Mouse (Mus musculus): Measurements from ENCODE around the gene Cd19.
A peak's percentile ranks its signal among the peaks of the same experiment; 100 is the strongest.
"Not testable (repeated sequence)": the region's sequence is repeated elsewhere in the genome, so short reads cannot be mapped to it uniquely, and the experiment has no call there.

The Cd19 gene

DNA sequence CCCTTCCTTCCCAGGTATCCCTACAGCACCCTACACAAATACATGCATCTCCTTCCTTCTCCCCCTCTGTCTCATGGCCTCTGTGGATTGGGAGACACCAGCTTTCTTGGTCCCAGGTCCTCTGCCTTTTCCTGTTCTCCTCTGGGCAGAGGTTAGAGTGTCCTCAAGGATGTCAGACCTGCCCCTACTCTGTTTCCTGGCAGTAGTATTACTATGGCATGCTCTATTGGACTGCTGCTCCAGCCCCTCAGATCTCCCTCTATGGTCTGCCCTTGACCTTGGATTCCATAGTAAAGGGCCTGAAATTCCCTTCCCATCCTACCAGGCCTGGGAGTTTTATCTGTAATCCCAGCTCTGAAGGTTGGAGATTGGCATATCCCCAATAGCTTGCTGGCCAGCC is 15.5 kb upstream of the Cd19 start:
- DNase-seq, result no peak

DNA sequence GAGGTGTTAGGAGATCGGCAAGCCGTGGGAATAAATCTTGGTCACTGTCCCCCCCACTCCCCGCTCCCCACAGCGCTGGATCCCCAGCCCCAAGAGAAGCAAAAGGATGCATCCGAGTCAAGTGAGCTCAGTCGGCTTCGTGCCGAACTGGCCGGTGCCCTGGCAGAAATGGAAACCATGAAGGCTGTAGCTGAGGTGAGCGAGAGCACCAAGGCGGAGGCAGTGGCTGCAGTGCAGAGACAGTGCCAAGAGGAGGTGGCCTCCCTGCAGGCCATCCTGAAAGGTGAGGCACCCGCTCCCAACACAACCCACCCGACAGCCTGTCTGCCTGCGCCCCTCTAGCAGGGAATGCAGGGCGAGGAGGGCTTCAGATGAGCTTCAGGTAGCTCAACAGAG is 14.8 kb upstream of the Cd19 start:
- DNase-seq, result no peak

DNA sequence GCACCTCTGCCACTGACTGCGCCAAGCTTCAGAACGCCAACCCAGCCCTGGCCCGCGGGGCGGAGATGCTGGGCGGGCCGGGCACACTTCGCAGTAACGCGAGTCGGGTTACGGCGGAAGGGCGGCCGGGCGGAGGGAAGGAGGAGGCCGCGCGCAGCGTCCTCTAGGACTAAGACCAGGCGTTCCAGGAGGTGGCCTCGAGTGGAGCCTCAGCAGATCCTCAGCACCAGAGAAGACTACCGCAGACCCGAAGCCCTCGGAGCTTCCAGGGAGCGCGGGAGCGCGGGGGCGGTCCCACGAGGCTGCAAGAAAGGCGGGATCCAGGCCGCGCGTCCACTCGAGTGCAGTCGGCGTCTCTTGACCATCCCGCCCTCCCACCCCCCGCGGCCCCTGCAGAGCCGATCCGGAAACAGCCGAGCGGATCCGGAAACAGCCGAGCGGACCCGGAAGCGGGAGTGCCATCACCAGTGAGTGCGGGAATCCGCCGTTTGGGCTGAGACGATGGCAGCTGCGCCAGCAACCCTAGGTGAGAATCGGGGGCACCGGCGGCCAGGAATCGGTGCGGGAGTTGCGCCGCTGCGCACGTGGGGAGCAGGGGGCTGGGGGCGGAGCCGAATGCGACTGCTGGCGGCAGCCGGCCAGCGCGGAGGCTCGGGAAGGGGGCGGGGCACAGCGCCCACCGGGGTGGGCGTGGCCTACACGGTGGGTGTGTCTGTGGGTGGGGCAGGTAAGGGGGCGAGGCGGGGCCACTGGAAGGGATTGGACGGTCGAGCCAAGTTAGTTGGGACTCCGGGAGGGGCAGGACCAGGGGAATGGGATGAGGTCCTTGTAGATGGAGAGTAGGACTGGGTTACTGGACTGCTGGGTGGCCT is 14.2 kb upstream of the Cd19 start, which contains the start of gene Rabep2:
Gene Rabep2, plus strand, starts transcription at position 129 of the 872 bp plus-strand sequence.
- peak; percentile 97 for DNase-seq

DNA sequence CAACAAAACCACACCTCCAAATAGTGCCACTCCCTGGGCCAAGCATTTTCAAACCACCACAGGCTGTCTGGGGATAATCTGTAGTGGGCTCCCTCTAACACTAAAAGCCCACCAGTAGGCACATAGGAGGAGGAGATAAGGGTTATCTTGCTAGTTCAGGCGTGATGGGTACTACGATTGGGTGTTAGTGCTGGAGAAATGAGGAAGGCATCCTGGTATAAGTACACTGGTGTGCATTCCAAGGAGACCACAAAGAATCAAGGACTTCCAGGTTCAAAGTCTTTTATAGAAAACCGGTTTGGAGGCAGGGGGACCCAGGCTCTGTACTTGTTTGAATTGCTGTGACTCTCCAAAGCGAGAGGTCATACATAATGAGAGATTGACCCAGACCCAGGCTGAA is 13.5 kb upstream of the Cd19 start:
- DNase-seq, result no peak

DNA sequence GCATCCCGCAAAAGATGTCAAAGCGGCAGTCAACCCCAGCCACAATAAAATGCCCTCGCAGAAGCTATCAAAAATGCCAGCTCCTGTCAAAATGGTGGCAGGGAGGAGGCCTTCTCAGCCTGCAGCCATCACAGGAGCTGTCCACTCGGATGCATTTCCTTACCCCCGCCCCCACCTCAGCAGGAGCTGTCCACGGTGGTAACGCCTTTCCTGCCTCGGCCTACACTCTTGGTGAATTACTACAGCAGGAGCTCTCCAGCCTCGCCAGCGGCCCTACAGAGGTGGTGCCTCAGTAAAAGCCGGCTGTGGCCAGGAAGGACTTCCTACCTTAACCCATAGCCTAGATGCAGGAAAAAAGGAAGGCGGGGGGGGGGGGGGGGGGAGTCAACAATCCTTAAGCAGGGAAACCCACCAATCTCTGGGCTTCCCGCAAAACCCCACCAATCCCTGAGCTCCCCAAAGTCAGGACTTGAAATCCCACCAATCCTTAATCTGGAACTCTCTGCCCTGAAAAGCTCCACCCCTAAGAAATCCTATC is 12.7 kb upstream of the Cd19 start:
- no peak for DNase-seq

DNA sequence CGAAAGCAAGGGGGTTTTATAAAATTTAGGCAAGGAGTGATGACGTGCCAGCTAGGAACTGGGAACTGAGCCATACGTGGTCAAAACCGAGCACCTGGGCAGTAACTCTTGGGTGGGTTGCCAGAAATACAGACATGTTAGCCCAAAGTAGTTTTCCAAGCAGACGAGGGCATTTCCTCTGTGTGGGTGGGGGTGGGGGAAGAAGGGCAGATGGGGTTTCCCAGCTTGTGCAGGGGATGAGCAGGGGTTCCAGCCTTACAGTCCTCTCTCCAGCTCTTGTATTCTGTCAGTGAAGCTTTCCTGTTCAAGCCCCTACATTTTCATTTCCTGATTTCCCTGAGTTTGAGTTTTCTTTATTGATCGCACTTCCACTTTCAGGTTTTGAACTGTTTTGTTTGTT is 9.5 kb upstream of the Cd19 start:
- no peak for DNase-seq

DNA sequence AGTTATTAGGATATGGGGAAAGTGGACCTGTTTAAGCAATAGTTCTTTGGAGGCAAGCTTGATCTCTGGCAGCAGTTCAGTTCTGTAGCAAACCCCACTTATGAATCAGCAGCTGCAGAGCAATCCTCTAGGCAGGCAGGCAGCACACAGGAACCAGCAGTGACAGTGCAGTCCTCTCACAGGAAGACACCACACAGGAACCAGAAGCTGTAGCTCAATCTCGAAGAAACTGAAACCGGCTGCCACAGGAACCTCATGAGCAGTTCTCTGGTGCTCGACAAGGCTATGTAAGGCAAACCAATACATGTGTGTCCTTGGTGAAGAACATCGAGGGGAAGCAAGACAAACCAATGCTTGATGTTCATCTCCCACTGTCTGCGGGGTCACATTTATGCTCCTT is 7.1 kb upstream of the Cd19 start:
- DNase-seq, result peak; percentile 15

DNA sequence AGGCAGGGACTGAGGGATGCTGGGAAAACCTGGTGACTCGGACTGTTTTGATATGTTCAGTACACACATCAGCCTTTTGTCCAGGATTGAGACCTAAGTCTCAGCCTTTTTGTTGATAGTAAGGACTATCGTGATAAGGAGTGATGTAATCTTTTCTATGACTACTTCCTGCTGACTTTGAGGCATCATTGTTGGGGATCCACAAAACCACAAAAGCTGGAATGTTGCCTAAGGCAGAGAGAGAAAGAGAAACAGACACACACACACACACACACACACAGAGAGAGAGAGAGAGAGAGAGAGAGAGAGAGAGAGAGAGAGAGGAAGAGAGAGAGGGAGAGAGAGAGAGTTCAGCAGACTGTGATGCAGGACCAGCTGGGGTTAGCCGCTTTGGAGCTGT is 3.8 kb upstream of the Cd19 start:
- DNase-seq, result no peak

DNA sequence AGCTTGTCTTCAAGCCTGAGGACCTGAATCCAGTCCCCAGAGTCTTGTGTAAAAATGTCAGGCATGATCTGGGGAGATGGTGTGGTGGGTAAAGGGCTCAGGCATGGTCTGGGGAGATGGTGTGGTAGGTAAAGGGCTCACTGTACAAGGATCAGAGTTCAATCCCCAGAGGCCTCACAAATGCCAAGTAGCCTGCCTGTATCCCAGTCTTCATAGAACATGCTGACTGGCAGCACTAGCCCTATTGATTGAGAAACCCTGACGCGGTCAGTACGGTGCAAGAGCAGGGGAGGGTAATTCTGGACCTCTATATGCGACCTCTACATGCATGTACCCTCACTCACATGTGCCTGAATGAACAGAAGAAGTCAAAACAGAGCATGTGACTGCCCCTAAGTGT is 2.9 kb upstream of the Cd19 start:
- DNase-seq, result no peak

DNA sequence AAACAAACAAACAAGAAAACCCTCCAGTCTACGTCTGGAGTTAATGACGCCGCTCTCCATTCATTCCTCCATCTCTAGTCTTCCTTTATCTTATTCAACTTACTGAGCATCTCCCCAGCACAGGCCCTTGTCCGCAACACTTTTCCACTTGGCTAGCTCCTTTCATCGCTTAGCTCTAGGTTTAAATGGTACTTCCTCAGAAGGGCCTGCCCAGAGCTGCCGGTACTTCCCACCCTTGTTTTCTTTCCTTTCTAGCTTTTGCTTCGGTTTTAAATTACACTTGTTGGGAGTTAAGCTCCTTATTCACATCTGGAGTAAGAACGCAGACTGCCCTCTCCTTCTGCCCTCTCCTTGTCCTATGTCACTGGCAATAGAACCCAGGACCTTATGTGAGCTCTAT is 2.4 kb upstream of the Cd19 start:
- DNase-seq, result no peak

DNA sequence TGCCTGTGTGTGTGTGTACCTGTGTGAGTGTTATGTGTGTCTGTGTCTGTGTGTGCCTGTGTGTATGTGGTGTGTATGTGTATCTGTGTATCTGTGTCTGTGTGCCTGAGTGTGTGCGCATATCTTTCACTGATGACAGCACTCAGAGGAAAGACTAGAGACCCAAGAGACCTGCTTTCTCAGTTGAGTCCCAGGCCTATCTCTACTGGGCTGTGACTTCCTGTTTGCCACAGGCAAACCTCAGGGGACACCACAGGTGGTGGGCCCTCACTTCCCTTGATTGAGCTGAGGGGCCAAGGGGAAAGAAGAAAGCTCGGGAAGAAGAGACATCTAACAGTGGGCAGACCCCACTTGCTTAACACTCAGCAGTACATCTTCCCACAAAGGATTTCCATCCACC is 1.9 kb upstream of the Cd19 start:
- DNase-seq, result peak; percentile 24

DNA sequence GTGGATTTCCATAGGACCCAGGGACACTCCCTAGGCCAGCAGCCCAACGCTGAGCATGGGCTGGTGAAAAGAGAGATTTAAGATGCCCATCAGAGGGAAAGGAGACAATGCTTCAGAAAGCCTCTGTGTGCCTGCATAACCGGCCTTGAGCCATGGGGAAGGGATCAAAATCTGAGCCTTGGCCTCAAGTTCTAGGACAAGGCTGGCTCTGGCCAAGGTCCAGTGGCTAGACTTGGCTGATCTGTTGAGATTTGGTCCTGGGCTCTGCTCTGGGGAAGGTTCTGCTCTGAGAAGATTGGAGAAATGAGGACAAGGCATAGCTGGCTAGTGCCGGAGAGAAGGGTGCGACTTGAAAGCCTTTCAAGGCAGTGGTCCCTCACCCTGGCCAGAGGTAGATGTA is 3.6 kb downstream of the Cd19 start:
- DNase-seq, result no peak

DNA sequence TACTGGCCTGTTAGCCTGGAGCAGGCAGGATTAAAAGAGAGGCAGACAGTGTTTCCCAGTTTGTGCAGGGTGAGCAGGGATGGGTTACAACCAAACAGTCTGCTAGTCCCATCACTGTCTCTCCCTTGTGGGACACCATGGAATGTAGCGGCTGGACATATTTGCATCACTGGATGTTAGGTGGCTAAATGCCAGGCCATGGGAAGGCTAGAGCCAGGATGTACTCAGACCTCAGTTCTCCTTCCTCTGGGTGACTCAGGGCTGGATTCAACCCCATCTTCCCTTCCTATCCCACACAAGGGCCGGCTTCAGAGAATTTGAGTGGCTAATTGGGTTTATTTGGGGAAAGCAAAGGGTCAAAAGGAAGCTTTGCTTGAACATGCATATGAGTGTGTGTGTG is 6.0 kb downstream of the Cd19 start:
- no peak for DNase-seq

DNA sequence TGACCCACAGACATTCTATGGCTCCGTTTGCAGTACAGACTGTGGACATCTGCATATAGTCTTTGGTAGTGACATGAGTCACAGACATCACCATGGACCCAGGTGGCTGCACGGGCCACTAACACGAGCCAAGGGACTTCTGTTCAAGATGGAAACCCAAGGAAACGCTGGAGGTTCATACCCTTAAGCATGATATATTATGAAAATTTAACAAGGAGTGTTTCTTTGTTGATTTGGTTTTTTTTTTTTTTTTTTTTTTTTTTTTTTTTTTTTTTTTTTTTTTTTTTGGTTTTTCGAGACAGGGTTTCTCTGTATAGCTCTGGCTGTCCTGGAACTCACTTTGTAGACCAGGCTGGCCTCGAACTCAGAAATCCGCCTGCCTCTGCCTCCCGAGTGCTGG is 12.2 kb downstream of the Cd19 start:
- DNase-seq, result not testable (repeated sequence)

DNA sequence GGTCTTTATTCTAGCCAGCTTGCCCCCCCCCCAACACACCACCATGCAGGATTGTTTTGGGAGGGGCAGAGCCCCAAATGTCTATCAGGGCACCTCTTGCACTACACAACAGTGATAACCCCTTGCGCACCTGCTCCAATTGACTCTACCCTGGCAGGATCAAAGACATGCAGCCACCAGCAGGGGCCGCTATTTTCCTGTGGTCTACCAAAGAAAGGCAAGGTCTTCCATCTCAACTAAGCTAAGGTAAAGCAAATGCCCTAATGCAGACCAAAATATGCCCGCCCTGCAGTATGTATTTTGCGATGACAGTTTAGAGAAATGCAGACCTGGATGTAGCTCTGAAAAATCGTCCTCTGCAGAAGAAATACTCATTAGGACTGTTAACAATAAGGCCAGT is 15.1 kb downstream of the Cd19 start:
- DNase-seq, result peak; percentile 91

DNA sequence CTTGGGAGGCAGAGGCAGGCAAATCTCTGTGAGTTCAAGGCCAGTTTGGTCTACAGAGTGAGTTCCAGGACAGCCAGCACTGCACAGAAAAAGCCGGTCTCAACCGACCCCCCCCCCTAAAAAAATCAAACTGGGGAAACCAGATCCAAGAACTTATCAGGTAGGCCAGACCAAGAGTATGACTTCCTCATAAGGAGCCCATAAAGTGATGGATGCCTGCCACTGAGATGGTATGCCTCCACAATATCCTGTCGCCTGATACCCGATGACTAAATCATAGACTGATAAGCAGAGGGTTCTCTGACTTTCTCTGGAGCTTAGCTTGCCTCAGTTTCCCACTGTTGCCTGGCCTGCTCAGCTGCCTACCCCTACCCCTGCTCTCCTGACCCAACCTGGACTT is 16.9 kb downstream of the Cd19 start:
- DNase-seq, result no peak

DNA sequence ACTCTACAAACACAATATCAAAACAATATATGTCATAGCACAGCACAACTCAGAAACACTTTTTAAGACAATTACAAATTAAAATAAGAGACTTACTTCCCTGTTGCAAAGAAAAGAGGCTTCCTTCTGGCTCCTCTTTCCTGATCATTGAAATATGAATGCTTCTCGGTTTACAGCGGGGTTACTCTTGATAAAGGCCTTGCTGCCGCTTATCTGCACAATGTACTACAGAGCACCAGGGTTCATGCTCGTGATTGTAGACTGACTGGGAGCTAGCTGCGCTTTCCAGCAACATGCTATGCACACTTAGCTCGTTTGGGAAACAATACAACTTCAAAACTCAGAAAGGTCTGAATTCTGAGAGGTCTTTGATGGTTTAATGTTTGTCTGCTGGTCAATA is 17.5 kb downstream of the Cd19 start:
- DNase-seq, result no peak

DNA sequence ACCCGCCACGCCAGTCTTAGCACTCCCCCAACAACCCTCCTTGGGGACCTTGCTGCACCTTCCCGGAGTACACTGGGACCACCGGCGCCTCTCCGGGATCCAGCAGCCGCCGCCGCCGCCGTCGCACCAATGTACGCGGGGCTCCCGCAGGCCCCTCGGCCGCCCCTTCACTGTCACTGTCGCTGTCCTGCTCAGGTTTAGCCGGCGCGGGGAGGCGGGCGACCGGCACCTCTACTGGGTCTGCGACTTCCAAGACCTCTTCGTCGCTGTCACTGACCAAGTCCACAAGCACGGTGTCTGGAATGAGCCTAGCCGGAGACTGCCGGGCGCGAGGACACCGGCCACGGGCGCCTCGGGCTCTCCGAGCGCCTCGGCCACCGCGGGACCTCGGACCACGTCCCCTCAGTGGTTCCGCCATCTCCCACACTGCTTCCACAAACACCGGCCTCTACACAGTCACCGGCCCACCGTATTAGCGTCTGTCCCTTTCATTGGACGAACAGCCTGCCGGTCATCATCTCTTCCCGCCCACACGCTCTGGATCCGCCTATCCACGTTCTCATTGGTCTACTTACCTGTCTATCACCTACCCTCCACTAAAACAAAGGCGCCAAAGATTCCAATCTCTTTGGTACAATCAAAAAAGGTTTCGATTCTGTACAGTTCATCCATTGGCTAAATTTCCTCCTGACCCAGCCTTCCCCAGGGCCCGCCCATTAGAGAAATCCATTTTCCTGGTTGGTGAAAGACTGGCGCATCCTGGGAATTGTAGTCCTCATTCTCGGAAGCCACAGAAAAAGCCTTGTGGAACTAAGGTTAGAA is 18.2 kb downstream of the Cd19 start, which contains the start of gene Nfatc2ip:
Gene Nfatc2ip, minus strand, starts transcription at position 440 of the 822 bp plus-strand sequence.
- peak; percentile 98 for DNase-seq

DNA sequence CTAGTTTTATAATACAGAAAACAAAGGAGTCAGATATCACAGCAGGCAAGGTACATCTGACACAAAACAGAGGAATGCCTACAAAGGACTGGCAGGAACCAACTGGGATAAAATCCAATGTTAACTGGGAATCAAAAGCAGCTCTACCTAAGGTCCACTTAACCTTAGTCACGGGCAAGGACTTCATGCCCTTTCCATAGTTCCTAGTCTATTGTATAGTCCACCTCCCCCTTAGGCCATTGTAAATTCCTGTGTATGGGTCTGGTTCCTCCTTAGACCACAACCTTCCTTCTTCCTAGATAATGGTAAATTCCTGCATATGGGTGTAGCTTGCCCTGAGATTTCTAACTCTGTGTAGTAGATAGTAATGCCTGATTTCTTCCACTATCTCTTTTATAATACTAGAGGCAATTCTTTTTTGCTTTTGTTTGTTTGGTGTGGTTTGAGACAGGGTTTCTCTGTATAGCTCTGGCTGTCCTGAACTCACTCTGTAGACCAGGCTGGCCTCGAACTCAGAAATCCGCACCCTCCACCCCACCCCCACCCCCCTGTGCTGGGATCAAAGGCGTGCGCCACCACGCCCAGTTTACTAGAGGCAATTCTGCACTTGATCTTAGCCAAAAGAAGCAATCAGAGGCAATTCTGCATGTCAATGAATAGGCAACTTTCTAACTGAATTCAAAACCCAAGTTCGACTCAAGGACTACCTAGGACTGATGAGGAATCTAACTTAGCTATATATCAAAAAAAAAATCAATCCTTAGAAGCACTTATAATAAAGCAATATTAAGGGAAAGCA is 22.4 kb downstream of the Cd19 start:
- DNase-seq, result not testable (repeated sequence)

DNA sequence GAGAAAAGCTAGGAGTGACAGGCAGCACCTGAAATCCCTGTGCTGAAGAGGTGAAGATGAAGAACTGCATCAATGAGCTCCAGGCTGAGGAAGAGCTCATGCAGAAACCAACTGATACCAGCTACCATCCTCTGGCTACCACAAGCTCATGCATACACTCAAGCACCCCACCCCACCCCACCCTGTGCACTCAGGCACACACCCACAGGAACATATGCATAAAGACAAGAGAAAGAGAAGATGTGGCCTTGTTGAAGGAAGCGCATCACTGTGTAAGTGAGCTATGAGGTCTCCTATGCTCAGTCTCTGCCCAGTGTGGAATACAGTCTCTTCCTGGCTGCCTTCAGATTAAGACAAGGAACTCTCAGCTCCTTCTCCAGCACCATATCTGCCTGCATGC is 26.5 kb downstream of the Cd19 start:
- no peak for DNase-seq

DNA sequence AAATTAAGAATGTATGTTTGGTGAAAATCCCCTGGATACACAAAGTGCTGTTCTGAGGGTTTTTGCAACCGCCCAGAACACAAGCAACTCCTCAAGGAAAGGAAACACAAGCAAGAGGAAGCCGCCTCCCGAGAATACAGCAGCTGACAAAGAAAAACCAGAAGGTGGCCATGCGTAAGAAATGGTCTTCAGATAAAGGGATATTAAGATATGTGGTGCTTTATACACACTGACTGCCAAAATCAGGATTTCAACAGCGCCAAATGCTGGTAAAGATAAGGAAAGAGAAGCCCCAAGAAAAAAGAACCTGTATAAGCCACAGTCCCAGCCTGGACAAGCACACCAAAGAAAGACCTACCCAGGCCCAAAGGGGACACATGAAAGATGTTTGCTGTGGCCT is 31.1 kb downstream of the Cd19 start:
- DNase-seq, result no peak

DNA sequence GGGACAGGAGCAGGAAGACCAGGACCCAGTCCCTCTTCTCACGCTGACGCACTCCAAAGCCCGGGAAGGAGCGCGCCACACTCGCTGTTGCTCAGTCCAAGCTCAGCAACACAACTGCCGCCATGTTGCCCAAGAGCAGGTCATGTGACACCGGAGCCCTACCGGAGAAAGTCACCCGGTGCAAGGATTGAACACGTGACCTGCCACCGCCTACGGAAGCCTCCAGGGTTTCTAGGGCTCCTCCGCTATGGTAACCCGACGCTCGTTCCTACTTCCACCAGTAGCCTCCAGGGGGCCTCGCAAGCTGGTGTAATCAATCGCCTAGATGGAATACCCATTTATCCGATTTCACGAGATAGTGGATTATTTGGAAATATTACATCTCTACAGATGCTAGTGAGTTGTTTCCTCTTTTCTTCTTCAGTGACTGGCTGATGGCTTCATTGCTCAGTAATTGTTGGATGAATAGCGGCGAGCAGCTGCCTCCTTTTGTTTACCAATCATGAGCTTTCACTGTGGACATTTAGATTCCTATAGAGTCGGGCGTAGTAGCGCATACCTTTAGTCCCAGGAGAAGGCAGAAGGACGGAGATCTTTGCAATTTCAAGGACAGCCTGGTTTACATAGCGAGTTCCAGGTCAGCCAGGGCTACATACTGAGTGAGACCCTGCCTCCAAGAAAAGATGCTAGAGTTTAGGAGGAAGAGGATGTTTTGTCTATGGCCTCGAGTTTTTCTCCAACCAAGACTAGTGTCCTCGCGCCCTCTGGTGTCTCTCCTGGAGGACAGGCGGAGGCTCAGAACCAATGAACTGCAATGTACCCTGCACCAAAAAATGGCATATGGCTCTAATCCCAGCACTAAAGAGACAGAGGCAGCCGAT is 37.2 kb downstream of the Cd19 start, which contains the start of gene Spns1:
Gene Spns1, minus strand, starts transcription at position 173 of the 881 bp plus-strand sequence.
- peak; percentile 98 for DNase-seq
